Mouse (Mus musculus): ENCODE measurements around the gene Cds2.
A peak's percentile ranks its signal among the peaks of the same experiment; 100 is the strongest.
"Not testable (repeated sequence)": the region's sequence is repeated elsewhere in the genome, so short reads cannot be mapped to it uniquely, and the experiment has no call there.

Gene Cds2

DNA sequence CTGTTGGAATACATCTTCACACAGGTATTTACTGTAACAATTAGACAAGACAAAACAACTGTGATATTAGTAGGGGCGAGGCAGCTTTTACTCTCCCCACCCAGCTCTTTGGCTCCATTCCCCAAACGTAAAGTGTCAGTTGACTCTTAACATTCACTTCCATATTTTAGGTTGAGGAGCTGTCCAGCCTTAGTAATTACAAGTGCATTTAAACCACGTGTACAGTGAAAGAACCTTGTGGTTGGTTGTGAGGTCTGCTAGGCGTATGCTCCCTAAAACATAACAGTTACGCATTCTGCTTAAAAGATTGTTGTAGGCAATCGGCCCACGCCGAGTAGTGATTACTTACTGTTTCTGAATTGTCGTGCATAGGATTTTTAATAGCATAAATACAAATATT lies 2.2 kb downstream of the Cds2 start:
- DNase-seq (ENCODE audit: low read depth, low spot score), result no peak

DNA sequence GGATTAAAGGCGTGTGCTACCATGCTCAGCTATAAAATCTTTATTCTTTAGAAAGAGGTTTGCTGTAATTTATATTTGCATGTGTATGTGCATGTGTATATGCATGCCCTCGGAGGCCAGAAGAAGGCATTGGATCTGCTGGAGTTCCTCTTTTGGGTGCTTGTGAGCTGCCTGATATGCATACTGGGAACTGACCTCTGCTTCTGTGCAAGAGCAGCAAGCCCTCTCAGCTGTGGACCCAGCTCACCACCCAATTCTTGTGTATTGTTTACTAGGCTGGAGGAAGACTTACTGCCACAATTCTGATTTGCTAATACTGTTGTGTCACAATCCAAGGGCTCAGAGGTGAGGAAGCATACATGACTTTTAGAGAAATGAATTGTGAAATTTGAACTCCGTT lies 3.1 kb downstream of the Cds2 start:
- DNase-seq (ENCODE audit: low read depth, low spot score), result no peak

DNA sequence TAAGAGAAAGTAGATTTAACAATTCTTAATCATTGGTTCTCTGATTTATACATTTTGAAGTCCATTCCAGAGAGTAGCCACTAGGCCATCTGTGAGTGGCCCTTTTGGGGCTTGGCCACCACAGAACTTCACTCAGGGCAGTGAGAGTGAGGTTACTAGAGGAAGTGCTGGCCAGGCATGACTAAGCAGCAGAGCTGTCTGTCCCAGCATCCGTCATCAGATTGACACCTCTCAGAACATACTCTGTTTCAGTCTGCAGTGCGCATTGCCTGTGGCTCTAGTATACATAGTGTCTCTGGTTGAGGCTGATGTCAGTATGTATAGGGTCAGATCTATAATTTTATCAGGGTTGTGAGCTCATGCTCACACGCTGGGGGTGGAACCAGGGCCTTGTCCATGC lies 6.3 kb downstream of the Cds2 start:
- DNase-seq (ENCODE audit: low read depth, low spot score), result no peak

DNA sequence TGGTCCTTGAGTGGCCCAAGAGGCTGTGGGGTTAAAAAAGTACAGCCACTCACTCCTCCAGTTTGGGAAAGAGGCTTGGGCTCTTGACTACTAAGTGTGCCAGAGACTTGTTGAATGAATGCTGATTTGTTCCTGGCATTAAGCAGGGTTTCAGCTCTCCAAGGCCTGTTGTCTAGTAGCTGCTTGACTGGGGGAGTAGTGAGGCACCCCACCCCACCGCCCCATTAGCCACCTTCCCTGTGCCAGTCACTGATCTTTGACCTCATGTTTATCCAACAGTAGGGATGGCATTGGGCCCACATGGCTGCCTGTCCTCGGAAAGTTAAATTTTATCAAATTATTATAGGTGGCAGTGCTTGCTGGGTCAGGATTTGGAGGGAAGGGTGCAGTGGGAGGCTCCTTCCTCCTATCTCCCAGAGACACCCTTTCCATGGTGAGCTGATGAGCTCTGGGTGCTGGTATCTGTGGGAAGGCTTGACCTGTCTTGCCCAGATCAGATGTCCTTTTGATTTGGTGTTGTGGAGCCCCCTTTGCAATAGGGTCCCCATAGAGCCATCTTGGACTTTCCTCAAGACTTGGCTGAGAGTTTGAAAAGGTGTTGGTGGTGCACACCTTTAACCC lies 7.5 kb downstream of the Cds2 start:
- no peak for DNase-seq (ENCODE audit: low read depth, low spot score)

DNA sequence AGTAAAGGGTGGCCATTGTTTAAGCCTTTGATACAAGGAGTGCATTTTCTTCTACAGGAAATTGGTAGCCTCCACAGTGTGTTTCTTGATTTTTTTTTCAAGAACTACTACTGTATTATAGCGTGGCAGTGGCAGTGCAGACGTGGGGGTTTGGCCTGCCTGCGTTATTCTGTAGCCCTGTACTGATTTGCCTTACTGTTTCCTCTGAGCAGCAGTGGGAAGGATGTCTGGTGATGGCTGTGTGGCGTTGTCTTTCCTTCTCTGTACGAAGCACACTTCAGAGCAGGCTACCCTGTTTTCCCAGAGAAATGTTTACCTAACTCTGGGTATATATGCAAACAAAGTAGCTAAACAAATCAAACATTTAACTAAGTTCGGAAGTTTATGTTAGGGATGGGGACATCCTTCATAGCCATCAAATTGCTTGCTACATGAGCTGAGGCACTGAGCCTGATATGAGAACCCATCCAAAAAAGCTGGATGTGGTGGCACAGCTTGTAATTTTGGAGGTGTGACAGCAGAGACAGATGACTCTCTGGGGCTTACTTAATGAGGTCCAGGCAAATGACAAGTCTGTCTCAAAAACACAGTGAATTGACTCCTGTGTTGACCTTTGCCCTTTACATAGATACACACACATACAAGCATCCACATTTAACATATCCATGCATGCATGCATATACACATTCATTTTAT lies 9.9 kb downstream of the Cds2 start:
- no peak for DNase-seq (ENCODE audit: low read depth, low spot score)

DNA sequence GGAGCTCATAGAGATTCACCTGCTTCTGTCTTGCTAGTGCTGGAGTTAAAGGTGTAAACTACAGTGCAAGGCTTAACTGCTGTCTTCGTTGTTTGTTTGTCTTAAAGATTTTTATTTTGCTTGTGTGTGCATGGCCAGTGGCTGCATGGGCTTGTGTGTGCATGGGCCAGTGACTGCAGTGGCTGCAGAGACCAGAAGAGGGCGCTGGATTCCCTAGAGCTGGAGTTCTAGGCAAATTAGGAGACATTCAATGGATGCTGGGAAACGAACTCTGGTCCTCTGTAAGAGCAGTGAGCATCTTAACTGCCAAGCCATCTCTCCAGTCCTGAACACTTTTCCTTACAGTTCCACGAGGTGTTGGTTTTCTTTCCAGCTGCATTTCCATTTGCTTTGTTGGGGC lies 12.6 kb downstream of the Cds2 start:
- DNase-seq (ENCODE audit: low read depth, low spot score), result peak; percentile 74

DNA sequence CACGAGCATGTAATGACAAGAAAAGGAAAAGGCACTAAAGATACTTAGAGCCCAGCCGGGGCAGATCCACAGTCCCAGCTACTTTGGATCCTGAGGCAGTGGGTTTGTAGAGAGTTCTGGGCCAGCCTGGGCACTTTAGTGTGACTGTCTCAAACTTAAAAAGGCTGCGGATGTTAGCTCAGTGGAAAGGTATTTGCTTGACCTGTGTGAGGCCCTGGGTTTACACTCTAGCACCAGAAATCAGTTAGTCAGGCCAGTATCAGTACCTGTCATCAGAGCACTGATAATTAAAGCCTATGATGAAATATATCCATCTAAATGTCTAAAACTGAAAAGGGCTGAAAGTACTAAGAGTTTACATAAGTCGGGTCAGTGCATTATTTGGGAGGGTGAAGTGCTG lies 13.3 kb downstream of the Cds2 start:
- DNase-seq (ENCODE audit: low read depth, low spot score), result no peak

DNA sequence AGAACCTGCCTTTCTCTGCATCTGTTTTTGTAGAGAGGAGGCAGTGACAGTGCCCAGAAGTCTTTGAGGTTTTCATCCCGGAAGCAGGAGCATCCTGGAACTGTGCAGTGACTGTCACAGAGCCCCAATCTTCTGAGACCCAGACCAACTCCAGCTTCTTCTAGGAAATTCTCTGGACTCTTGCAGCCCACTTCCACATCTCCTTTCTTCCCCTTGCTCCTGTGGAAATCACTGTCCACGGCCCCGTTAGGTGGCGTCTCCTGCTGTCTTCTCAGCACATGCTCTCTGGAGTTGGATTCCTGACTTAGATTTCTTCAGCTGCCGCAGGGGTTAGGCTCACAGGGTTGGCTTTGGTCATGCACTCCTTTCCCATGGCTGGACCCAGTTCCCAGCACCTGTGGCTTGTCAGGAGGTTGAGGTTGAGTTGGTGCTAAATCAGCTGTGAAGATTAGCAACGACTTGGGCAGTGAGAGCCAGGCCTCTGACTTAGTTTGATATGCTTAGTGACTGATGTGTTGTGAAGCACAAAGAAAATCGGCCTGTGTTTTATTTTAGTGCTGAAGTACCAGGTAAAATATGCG lies 15.4 kb downstream of the Cds2 start:
- no peak for DNase-seq (ENCODE audit: low read depth, low spot score)

DNA sequence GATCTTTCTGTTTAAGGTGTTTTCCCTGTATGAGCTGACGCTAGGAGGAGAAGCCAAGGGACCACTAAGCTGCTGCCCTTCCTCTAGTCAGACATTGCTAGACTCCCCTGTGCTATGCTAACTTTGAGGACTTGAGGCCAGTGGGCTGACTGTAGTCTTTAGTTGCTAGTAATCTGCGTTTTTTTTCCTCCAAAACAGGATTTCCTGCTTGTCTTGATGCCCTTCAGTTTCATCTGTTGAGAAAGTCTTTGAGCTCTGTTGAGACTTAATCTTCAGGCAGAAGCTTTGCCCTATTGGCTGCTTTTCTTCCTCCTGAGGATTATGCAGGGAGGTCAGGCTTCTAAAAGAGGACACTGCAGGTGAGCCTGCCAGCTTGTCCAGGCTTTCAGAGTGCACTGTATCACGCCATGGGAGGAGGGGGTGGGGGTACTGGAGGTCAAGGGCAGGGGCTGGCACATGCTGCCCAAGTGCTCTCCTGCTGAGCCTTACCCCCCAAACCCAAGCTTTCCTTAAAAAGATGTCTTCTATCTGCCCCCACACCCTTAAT lies 16.5 kb downstream of the Cds2 start:
- no peak for DNase-seq (ENCODE audit: low read depth, low spot score)

DNA sequence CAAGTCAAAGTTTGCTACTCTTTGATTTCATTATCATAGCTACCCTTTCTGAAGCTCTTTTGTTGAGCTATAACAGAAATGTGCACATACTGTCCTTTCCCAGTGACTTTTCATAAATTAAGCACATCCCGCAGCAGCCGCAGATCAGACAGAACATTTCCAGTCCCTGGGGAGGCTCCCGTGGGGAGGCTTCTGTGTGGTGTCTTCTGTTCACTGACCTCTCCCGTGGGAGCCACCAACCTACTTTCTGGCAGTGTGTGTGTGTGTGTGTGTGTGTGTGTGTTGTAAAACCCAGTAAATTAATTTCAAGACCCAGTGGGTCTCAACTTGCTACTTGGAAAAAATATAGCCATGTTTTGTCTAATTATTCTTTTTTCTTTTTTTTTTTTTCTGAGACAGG lies 17.0 kb downstream of the Cds2 start:
- DNase-seq (ENCODE audit: low read depth, low spot score), result no peak

DNA sequence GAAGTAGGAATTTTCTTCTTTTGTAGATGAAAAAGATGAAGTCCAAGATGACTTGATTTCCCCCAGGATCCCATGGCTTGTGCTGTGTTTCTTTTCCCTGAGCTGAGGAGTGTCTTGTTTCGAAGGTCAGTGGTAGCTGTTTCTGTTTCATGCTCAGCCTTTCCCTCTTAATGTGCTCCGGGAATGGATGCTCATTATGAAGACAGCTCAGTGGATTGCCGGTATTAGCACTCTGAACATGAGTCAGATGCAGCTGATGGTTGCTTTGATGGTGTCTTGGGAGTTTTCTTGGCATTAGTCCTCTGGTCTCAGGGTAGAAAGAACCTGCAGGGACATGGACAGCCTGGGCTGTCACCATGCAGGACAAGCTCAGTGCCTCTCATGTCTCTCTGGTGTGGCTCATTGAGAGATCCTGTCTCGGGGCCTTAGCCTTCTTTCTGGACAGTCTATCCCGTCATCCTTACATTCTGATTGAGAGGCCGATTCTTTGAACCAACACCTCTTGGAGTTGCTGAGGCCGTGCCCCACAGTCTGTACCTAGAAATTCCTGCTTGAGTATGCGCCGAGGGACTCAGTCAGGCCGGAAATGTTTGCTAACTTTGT lies 17.7 kb downstream of the Cds2 start:
- DNase-seq (ENCODE audit: low read depth, low spot score), result no peak

DNA sequence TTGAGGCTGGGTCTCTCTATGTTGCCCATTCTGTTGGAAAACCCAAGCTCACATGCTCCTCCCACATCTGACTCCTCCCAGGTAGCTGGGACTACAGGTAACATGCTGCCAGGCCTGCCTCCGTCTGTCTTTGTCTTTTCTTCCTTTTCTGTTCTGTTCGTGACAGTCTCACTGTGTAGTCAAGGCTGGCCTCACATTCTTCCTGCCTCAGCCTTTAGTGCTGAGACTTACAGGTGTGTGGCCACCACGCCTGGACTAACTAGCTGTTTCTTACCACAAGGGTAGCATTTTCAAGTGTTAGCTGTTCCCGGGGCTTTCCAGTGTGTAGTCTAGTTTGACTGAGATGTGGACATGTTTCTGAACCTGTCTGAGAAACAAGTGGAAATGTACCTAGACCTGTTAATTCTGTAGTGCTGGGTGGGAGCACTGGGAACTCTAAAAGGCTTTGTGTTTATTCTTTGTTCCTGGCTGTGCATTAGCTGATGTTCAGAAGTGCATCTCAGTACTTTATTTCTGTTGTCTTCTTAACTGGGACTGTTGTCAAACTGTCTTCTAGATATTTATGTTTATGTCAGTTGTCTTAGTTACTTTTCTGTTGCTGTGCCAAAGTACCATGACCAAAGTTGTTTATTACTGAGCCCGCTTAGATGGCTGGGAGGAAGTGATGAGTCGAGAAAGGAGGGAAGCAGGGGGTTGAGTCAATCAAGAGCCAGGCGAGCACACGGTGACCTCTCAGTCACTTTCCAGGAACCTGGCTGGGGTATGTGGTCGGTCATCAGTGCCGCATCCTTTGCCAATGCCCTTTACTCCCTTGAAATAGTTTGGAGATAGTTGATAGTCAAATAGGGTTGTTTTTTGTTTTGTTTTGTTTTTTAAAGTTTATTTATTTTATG lies 18.9 kb downstream of the Cds2 start:
- DNase-seq (ENCODE audit: low read depth, low spot score), result no peak

DNA sequence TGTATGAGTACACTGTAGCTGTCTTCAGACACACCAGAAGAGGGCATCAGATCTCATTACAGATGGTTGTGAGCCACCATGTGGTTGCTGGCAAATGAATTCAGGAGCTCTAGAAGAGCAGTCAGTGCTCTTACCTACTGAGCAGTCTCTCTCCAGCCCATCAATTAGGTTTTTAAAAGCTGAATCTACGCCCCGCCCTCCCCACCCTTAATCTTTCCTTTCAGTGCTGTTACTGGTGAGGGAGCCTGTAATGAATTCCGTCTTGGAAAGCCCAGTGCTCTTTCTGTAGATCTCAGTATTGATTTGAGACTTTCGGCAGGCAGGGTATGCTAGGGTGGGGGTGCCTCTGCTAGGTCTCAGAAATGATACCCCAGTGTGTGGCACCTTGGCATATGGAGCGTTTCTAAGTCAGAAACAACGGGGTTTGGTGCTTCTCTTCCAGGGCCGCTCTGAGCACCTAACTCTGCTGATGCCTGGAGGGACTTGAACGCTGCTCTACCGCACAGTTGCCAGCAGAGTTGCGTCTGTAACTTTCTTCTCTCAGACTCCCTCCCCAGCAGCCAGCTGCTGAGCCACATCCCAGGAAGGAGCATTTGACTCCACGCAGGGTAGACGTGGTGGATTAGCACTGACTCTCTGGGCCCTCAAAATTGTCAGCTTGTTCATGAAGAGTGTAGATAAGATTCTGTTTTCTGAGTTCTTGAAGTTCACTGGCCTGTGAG lies 19.7 kb downstream of the Cds2 start:
- DNase-seq (ENCODE audit: low read depth, low spot score), result peak; percentile 65

DNA sequence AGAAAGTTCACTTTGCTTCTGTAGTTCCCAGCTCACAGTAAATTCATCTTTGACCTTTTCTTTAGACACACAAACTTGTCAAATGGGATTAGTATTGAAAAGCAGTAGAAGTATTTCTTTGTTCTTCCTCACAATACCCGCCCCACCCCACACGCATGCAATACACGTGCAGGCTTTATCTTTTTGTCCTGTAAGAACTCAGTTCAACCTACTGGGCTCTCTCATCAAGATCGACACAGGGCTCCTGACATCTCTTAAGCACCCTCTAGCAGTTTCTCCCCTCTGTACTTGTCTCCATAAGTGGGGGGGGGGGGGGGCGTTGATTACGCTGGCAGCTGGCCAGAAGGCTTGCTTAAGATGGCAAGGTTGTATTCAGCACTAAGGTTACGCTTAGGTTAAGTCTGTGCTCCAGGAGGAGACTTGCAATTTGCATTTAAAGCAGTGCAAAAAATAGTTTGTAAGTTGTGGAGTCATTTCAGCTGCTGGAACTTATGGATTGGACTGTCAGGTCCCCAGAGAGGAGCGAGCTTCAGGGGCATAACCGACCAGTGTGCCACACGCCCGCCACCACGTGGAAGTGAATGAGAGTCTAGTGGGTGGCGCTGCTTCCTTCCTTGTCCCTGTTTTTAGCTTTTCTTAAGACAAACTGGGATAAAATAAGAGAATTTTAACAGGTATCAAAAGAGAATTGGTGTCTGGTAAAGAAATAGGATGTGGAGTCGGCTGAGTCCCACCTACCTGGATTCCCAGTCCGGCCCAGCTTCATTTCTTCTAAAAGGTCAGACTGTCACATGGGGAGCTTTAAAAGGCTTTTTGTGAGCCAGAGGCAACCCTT lies 20.5 kb downstream of the Cds2 start:
- DNase-seq (ENCODE audit: low read depth, low spot score), result peak; percentile 77

DNA sequence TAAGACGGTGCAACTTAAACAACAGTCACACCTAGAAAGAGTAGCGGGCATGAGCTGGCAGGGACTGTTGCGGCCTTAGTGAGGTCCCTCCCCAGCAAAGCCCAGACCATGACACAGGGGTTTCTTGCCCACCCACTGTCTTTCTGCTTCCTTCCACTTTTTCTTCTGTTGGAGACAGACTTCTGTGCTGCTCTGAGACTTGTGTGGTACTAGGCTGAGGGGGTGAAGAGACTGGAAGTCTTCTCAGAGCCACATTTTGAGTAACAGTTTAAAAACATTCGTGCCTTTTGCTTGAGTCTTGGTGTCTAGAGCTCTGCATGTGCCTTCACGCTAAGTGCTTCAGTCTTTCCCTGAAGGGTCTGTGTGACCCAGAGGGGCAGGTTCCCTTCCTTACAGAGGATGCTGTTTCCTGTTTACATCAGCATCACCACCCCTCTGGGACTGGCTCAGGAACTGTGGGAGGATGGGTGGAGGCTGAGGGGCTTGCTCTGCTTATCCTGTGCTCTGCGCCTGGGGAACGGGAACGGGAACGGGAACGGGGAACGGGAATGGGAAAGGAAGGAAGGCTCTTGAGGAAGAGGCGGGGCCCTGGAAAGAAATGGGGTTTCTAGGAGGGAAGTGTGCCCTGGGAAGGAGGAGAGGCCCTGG lies 21.7 kb downstream of the Cds2 start:
- DNase-seq (ENCODE audit: low read depth, low spot score), result peak; percentile 53

DNA sequence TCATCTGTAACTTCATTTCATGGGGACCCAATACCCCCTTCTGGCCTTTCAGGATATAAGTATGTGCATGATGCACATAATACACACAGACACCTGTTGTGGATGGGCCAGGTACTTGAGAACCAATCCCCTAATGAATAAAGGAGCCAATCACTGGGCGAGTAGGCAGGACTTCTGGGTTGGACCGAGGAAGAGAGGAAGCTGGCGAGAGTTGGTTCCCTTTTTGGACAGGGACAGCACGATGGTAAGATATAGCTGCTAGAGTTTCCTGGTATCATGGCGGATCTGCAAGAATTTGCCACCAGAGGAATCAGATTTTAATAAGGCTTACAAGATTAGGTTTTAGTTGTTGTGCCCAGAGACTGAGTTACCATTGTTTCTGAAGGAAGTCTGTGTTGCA lies 22.8 kb downstream of the Cds2 start:
- DNase-seq (ENCODE audit: low read depth, low spot score), result not testable (repeated sequence)

DNA sequence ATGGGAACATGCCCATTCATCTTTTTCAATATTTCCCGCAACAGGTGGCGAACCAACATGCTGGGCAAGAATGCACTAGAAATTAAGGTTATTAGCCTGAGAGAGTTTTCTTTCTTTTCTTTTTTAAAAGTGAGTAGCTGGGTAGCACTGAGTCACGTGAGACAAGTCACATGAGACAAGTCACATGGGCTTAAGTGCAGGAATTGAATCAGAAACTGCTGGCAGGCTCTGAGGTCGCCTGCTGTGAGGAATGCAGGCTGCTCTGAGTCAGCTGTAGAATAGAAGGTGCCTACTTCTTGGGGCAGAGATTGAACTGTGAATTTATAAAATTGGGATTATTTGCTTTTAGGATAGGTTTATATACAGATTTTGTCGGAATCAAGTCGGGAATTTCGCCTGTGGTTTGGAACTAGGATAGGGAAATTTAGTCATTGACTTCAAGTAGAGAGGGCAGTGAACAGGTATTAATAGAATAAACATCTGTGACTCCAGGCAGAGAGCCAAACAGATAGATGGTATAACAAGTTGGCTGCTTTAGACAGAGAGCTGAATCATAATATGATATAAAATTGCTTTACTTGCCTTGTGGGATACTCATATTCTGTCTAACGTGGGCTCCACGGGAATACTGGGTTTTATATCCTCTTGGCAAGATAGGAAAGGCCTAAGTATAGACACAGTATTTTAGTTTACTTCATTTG lies 23.6 kb downstream of the Cds2 start:
- DNase-seq (ENCODE audit: low read depth, low spot score), result peak; percentile 94

DNA sequence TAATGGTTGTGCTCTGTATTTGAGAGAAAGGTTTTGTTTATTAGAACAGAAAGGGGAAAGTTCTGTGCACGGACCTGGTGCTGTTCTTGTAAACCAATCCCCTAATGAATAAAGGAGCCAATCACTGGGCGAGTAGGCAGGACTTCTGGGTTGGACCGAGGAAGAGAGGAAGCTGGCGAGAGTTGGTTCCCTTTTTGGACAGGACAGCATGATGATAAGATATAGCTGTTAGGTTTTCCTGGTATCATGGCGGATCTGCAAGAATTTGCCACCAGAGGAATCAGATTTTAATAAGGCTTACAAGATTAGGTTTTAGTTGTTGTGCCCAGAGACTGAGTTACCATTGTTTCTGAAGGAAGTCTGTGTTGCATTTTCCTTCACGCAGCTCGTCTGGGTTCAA lies 26.3 kb downstream of the Cds2 start:
- not testable (repeated sequence) for DNase-seq (ENCODE audit: low read depth, low spot score)

DNA sequence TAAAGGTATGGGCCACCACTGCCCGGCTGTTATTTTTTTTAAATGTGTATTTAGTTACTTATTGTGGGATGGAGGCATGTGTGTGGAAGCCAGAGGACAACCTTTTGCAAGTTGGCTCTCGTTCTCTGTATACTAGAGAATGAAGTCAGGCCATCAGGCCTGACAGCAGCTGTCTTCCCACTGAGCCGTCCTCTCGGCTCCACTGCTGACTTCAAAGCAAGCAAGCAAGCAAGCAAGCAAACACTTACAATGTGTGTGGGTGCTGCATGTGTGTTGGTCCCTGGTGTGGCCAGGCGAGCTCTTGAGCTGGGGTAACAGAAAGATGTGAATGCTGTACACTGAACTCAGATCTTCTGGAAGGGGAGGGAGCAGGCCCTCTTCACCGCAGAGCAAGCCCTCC lies 27.9 kb downstream of the Cds2 start:
- no peak for DNase-seq (ENCODE audit: low read depth, low spot score)

Measured in ZHBTc4 (cell line).